ENCODE assay signal across 21 mouse cellular contexts in genomic region chr6:31184554-31184953, GRCm38 (mm10).
A peak's percentile ranks its signal among the peaks of the same experiment; 100 is the strongest.
DNase-seq lines count a peak whose midpoint lies in the region; ATAC-seq and TF ChIP-seq lines count a peak whose summit lies in the region.
"Had no signal": no experiment of that assay in that cellular context is flagged by ENCODE, and none has a peak within 500 bp of the region (broad histone marks: within the 10 kb centered on the region; RNA-seq: fewer than 3 reads in every experiment).

No protein-coding gene starts in this region.

- TF ChIP-seq POLR2A in thymus, adult 2 months (IDR thresholded peaks at IDR 0.05; ENCODE audit: control insufficient read depth, extremely low read depth, insufficient read depth, low read length, poor library complexity), result no peak

- H3K27me3 ChIP-seq in thymus, adult 2 months (ENCODE audit: control insufficient read depth, insufficient read depth, low read length), result no peaks in the 10 kb centered on the region
- no peaks in the 10 kb centered on the region for H3K27me3 ChIP-seq in splenic B cell, adult 2 months (ENCODE audit: control insufficient read depth, insufficient read depth, low read length, poor library complexity, severe bottlenecking)
- H3K27me3 ChIP-seq in limb, embryonic 10.5 days (ENCODE audit: low read depth, poor library complexity, severe bottlenecking), result no peaks in the 10 kb centered on the region
- H3K27me3 ChIP-seq: CH12.LX; forebrain, embryonic 13.5 days; heart, embryonic 15.5 days; hindbrain, embryonic 12.5 days; midbrain, embryonic 13.5 days had no signal

- peak overlapping the region; percentile 91 for H3K27ac ChIP-seq in thymus, adult 2 months (ENCODE audit: control insufficient read depth, insufficient read depth, low read length)
- no peak overlapping the region for H3K27ac ChIP-seq in limb, embryonic 10.5 days
- H3K27ac ChIP-seq: embryonic facial prominence, embryonic 10.5 days; forebrain, embryonic 13.5 days; heart, embryonic 15.5 days; hindbrain, embryonic 12.5 days; left cerebral cortex, adult 2 months; liver, embryonic 14.5 days; midbrain, embryonic 13.5 days; stomach, postnatal 0 days had no signal

- no peaks in the 10 kb centered on the region for H3K9me3 ChIP-seq in limb, embryonic 10.5 days (replicated peaks)
- H3K9me3 ChIP-seq: embryonic facial prominence, embryonic 10.5 days; forebrain, embryonic 13.5 days; heart, embryonic 15.5 days; hindbrain, embryonic 12.5 days; midbrain, embryonic 13.5 days had no signal

- no peaks in the 10 kb centered on the region for H3K36me3 ChIP-seq in thymus, adult 2 months (ENCODE audit: control insufficient read depth, insufficient read depth, low read length)
- peaks cover 6% of the 10 kb centered on the region; the same call in 1 of the 2 replicates for H3K36me3 ChIP-seq in splenic B cell, adult 2 months (ENCODE audit: control insufficient read depth, insufficient read depth, low read length, poor library complexity, severe bottlenecking)
- no peaks in the 10 kb centered on the region for H3K36me3 ChIP-seq in limb, embryonic 10.5 days
- H3K36me3 ChIP-seq: embryonic facial prominence, embryonic 10.5 days; heart, embryonic 15.5 days; hindbrain, embryonic 12.5 days; midbrain, embryonic 13.5 days had no signal

- WGBS in thymus, adult 2 months, result 13% methylated on average over 7 of the region's 7 CpGs
- 93% methylated on average over 7 of the region's 7 CpGs for WGBS in limb, embryonic 10.5 days

- no peak overlapping the region for H3K4me3 ChIP-seq in thymus, adult 2 months (ENCODE audit: control insufficient read depth, insufficient read depth, low read length)
- no peak overlapping the region for H3K4me3 ChIP-seq in limb, embryonic 10.5 days
- H3K4me3 ChIP-seq: embryonic facial prominence, embryonic 10.5 days; forebrain, embryonic 13.5 days; heart, embryonic 15.5 days; hindbrain, embryonic 12.5 days; left cerebral cortex, adult 2 months; midbrain, embryonic 13.5 days had no signal

- no peak for TF ChIP-seq CTCF in thymus, adult 2 months (IDR thresholded peaks at IDR 0.05; ENCODE audit: borderline replicate concordance, control insufficient read depth, extremely low read depth, insufficient read depth, low read length, poor library complexity)

- peak; percentile 59 for DNase-seq in kidney, adult 9 months
- DNase-seq in kidney, postnatal 10 days, result no peak
- no peak for DNase-seq in thymus, adult 2 months
- DNase-seq in thymus, postnatal 25 days, result no peak
- peak; percentile 30 for DNase-seq in splenic B cell, adult 2 months (ENCODE audit: low read depth, low spot score)
- no peak for DNase-seq in limb, embryonic 10.5 days (ENCODE audit: low spot score)
- no peak for DNase-seq in ovary, adult 18-20 months (ENCODE audit: low spot score)
- DNase-seq: adrenal gland, postnatal 14 days; cerebellum, adult 18-20 months; cerebellum, postnatal 36 days; thymus, postnatal 14 days had no signal

- peaks cover 10% of the 10 kb centered on the region for H3K4me1 ChIP-seq in thymus, adult 2 months (replicated peaks; ENCODE audit: control insufficient read depth, insufficient read depth, low read length)
- H3K4me1 ChIP-seq in limb, embryonic 10.5 days, result peaks cover 4% of the 10 kb centered on the region; the same call in 1 of the 2 replicates
- H3K4me1 ChIP-seq: embryonic facial prominence, embryonic 10.5 days; heart, embryonic 15.5 days; hindbrain, embryonic 12.5 days; midbrain, embryonic 13.5 days had no signal

- ATAC-seq in common myeloid progenitor, adult 5-6 weeks (replicated peaks; ENCODE audit: low read depth, poor library complexity, severe bottlenecking), result peak; percentile 13; the same call in 1 of the 2 replicates
- ATAC-seq: forebrain, embryonic 13.5 days; midbrain, embryonic 13.5 days had no signal

Comparison
In these comparisons a context has a peak if more than half of its experiments do, and no peak if none do; other contexts are left out.
1. DNase-seq: peak in kidney, adult 9 months (single experiment) and splenic B cell, adult 2 months (single experiment); none in kidney, postnatal 10 days (single experiment), thymus, adult 2 months (single experiment), thymus, postnatal 25 days (single experiment), limb, embryonic 10.5 days (single experiment) and ovary, adult 18-20 months (single experiment).